Mouse (Mus musculus): Measurements from ENCODE around the gene Acyp2.

DNA sequence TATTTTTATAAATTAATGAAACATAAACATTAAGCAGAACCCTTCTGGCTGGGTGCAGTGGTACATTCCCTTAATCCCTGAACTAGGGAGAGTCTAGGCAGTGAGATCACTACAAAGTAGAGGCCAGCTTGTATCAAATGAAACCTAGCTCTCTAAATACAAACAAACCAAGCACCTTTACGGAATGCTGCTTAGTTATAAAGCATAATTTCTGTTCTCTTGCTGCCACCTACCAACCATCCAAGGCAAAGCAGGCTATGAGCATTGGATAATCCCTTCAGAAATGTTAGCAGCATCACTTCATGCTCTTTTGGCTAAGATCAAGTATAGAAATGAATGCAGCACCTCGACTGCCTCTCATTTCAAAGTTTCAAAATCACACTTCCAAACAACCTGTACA, 7.7 kb upstream of the Acyp2 start:
- TF ChIP-seq ZC3H11A (IDR thresholded peaks at IDR 0.05; ENCODE audit: low read depth, low read length) (peak; percentile 98), MAX (IDR thresholded peaks at IDR 0.05; ENCODE audit: low read length) (no peak), CTCF (IDR thresholded peaks at IDR 0.05 in 2 of 3, conservative IDR thresholded peaks at IDR 0.05 in 1 of 3; ENCODE audit: control insufficient read depth in 1 of 3, insufficient read depth in 1 of 3, low read depth in 2 of 3, low read length in 3 of 3, poor library complexity in 1 of 3, severe bottlenecking in 1 of 3) (peak; percentile 20 to 95 (median 63); a peak in 5 of 6 replicates), EP300 (IDR thresholded peaks at IDR 0.05; ENCODE audit: low read depth in 1 of 2, low read length in 2 of 2) (no peak), POLR2A (IDR thresholded peaks at IDR 0.05; ENCODE audit: control insufficient read depth in 1 of 2, insufficient read depth in 1 of 2, low read depth in 1 of 2, low read length in 2 of 2, poor library complexity in 1 of 2) (no peak), GATA1 (IDR thresholded peaks at IDR 0.05; ENCODE audit: low read depth, low read length) (no peak), USF1 (IDR thresholded peaks at IDR 0.05; ENCODE audit: low read depth, low read length) (no peak), ZMIZ1 (IDR thresholded peaks at IDR 0.05; ENCODE audit: low read depth, low read length) (no peak), ELF1 (IDR thresholded peaks at IDR 0.05; ENCODE audit: low read depth, low read length) (no peak), E2F4 (IDR thresholded peaks at IDR 0.05; ENCODE audit: borderline replicate concordance, low read depth, low read length) (no peak), ZNF384 (IDR thresholded peaks at IDR 0.05; ENCODE audit: low read depth, low read length) (no peak), SMC3 (IDR thresholded peaks at IDR 0.05; ENCODE audit: low read depth, low read length) (peak; percentile 99)

Data from MEL (cell line).